Mouse (Mus musculus) left cerebral cortex, postnatal 25 days (tissue): ENCODE results near the gene Kdelr3. TPM values are rescaled to one million over a fixed set of nuclear protein-coding genes. Genes with fewer than 3 reads are reported as not detected.

Experiments
- DNase-seq, 2 experiments: peaks; one replicate each; pipeline ENCODE4 v3.0.0; 2022; ENCODE audit warnings: low spot score in 2 of 2, mixed read lengths in 1 of 2
- intact Hi-C: fragments of 180-260 bp; cut with DNase I; formaldehyde crosslinking; loops from one replicate; pipeline ENCODE4 v1.15.1; 2025
- total RNA-seq, 2 experiments: library from RNA; stranded (reverse); gene quantifications; 2 replicates each; pipeline ENCODE4 v1.2.3; 2021

The Kdelr3 gene
- total RNA-seq, 2 experiments from 2014 or later = 0.41 to 0.55 TPM

DNA sequence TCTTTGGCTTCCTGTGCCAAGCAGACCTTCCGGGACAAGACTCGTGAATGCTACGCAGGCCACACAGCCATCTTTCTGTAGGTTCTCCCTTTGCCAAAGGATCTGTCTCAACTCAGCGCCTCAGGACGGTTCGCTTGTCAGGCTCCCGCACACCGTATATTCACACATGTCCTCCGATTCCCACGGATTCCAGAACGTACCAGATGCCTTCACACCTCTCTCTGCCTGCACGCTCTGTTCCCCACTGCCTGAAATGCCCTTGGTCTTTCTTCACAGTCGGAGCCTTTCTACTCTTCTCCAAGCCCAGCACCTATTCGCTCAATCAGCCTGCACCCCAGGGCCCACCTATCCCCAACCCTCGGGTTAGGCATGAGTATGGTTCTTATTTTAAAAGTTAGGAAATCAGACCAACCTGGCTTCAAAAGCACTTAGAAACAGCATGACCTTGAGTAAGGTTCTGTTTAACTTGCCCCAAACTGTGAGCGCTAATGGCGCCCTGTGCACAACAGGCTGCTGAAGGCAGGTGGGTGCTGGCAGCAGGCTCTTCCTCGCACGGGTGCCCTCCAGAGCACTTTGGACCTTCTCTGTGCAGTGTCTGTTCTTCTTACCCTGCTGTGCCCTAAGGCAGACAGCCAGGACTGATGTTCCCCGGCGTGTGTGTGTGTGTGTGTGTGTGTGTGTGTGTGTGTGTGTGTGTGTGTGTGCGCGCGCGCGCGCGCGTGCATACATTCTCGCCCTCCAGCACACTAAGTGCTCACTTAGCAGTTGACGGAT, 9.0 kb upstream of the Kdelr3 start:
- intact Hi-C loops = loop anchor here (5.0 kb wide), 2 partner anchors 35 to 100 kb away; partner anchors contain the start of gene Dmc1
- DNase-seq = peak in 1 of 2 experiments; percentile 80

- intact Hi-C loops = loop anchor here (2.0 to 5.0 kb wide), 3 partner anchors 37 to 97 kb away; partner anchors contain the start of genes Ddx17 and Dmc1
- peak; percentile 65 to 86 for DNase-seq
These were observed 6.2 kb upstream of the Kdelr3 start for GRCm38 (mm10) chr15:79509998-79510397.

GRCm38 (mm10) chr15:79510425-79510824, 5.8 kb upstream of the Kdelr3 start:
- intact Hi-C loops = loop anchor here (2.0 kb wide), 1 partner anchor 36 kb away; the partner anchor contains the start of gene Ddx17
- peak; percentile 38 to 66 for DNase-seq

- intact Hi-C loops = loop anchor here (2.0 kb wide), 1 partner anchor 35 kb away; the partner anchor contains the start of gene Ddx17
- DNase-seq = peak; percentile 87 to 92
These were observed 4.5 kb upstream of the Kdelr3 start for GRCm38 (mm10) chr15:79511553-79512320.

GRCm38 (mm10) chr15:79513940-79514339, 2.3 kb upstream of the Kdelr3 start:
- intact Hi-C loops = no loop called here
- DNase-seq = no peak

GRCm38 (mm10) chr15:79517710-79518109, 1.5 kb downstream of the Kdelr3 start:
- intact Hi-C loops = no loop called here
- no peak for DNase-seq

DNA sequence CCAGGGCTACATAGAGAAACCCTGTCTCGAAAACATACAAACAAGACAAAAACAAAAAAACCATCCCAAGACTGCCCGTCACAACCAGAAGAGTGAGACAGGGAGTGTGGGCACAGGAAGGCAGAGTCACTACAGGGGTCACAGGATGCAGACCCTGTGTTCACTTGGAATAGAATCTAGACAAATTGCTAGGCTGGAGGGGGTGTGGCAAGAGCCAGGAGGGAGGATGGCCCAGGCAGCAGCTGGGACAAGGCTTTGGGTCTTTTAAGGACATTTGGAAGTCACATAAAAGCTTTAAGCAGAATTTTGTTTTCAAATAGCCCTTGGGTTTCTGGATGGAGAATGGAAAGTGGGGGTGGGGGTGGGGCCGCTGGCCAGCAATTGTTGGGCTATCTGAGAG, 2.4 kb downstream of the Kdelr3 start:
- no peak for DNase-seq
- intact Hi-C loops = no loop called here

DNA sequence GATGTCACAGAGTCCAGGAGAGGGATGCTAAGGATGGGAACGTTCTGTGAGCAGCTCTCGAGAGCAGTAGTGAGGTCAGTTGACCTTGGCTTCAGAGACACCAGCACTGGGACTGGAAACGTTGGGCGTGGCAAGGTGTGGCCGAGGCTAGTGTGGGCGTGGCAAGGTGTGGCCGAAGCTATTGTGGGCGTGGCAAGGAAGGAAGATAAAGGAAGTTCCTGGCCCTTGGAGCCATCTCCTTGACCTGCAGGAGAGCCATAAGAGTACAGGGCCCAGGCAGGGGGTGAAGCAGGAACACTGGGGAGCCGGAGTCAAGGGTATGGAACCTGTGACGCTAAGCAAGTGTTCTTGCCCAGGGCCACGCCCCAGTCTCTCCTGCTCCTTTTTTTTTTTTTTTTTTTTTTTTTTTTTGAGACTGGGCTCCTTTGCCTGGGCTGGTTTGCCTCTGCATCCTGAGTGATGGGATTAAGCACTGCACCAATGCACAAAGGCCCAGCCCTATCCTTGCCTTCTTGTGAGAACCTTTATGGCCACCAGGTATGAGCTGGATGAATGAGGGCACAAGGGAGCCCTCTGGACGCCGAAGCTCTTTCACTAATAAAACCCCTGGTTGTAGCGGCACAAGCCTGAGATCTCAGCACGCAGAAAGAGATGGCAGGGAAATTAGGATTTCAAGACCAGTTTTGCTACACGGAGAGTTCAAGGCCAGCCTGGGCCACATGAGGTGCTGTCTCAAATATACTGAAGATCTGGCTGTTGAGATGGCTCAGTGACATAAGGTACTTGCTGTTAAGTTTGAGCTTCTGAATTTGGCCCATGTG, 3.4 kb downstream of the Kdelr3 start:
- intact Hi-C loops = no loop called here
- no peak for DNase-seq

GRCm38 (mm10) chr15:79525564-79525963, 9.4 kb downstream of the Kdelr3 start:
- intact Hi-C loops = no loop called here
- DNase-seq = no peak

GRCm38 (mm10) chr15:79525979-79526768, 10.0 kb downstream of the Kdelr3 start:
- intact Hi-C loops = no loop called here
- no peak for DNase-seq

- DNase-seq = no peak
- intact Hi-C loops = no loop called here
These were observed 11.0 kb downstream of the Kdelr3 start for GRCm38 (mm10) chr15:79527192-79527591.

DNA sequence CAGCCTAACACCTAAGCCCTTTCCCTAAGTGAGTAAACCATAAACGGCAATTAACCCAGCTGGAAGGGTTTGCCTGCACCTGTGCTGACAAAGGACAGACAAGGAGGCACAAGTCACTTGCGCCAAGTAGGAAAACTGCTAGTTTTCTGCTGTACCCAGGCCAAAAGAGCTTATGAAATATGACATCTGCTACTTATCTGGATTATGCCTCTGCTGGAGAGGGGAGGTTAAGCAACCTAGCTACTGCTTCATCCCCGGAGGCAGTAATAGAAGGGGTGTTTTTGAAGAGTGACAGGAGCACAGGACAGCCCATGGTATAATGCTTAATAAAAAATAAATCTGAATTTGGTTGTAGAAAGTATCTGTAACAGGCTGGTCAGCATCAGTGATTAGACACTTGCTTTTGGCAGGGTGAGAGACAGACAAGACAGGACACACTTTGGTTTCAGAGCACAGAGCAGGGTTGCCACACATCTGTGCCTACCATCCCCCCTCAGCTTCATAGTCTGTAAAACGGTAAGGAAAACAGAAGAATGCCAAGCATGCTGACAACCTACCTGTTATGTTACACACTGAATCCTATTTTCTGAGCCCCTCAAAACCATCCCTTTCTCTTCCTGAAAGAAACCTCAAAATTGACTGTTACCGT, 11.9 kb downstream of the Kdelr3 start:
- intact Hi-C loops = no loop called here
- DNase-seq = no peak

GRCm38 (mm10) chr15:79529935-79530334, 13.7 kb downstream of the Kdelr3 start:
- intact Hi-C loops = no loop called here
- DNase-seq = no peak

DNA sequence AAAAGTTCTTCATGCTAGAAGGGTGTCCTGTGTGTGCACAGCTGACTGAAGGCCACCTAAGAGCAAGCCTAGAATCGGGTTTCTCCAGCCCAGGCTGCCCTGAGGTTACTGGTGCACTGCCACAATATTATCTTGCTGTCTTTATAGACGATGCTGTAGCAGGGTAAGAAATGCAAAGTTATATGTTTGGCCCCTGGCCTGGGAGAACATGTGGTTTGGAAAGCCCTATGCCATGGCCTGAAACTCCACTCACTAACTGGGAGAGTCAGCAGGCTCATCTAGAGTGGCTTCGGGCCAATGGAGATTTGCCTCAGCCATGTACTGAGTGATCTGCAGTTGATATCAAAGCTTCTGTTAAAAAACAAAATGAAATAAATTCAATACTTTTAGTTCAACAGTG, 17.6 kb downstream of the Kdelr3 start:
- no peak for DNase-seq
- intact Hi-C loops = no loop called here

DNA sequence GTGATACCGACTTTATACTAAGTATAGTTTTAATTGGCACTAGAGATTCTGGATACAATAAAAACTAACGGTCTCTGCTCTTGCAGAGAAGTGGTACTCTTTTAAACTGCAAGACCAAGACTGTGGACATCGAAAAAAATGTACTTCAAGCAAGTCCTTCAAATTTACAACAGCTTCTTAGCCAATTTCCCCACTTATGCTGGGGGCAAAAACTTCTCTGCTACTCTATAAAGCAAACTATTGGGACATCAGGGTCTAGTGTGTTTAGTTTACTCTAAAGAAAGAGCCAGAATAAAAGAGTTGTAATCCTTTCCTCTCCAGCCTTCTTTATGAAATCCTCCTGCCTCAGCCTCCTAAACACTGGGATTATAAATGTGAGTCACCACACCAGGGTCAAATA, 27.8 kb downstream of the Kdelr3 start:
- no peak for DNase-seq
- intact Hi-C loops = no loop called here

- no peak for DNase-seq
- intact Hi-C loops = no loop called here
These were observed 29.3 kb downstream of the Kdelr3 start for GRCm38 (mm10) chr15:79545496-79545895.

DNA sequence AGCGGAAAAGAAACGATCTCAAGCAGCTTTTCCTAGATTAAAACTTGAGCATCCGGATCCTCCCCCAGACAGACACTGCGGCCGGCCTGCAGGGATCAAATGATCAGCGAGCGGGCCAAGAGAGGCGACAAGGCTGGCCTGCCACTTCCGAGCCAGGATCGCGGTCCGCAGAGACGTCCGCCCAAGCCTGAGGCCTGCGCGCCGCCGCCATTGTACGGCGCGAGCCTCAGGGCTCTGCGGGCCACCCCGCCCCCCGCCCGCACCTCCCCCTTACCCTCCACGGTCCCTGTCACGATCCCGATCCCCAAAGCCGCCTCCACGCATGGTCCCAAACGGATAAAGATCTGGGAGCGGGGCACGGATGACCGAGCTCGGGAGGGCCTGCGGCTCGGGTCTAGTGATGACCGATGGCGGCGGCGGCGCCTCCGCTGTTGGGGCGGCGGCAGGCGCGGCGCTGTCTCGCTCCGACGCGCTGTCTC, 29.7 kb downstream of the Kdelr3 start:
- peak; percentile 37 to 57 for DNase-seq
- intact Hi-C loops = loop anchor here (1.0 to 2.0 kb wide), 3 partner anchors 31 to 59 kb away; partner anchors contain the start of gene Dmc1
